Mouse (Mus musculus) cerebellum, adult 2 months (tissue): ENCODE measurements around the gene Tbc1d8.

ENCODE experiments used
- CTCF ChIP-seq: fragments of 200-500 bp; IDR thresholded peaks from 2 replicates; pipeline ENCODE4 v1.5.1; 2011; ENCODE audit warnings: low read depth, mild to moderate bottlenecking, control low read depth, low read length, moderate library complexity, borderline replicate concordance; ENCODE audit not compliant: insufficient read depth
- POLR2A ChIP-seq: fragments of 200-500 bp; IDR thresholded peaks from 2 replicates; pipeline ENCODE4 v1.6.1; 2011; ENCODE audit warnings: low read length, control low read depth, borderline replicate concordance; ENCODE audit not compliant: insufficient read depth

GRCm38 (mm10) chr1:39471298-39471902, 7.2 kb downstream of the Tbc1d8 start:
- no peak for TF ChIP-seq CTCF
- no peak for TF ChIP-seq POLR2A
